Mouse (Mus musculus): ENCODE measurements at regions not wholly inside any gene's neighbourhood (a gene's known extent, or its start where the extent isn't known, plus 50 kb on each side); places are given as distances from the start of the nearest gene placed in this dataset.

- Histone ChIP-seq H3K4me2 (ENCODE audit: low read depth, low read length) (no peak overlapping the region), H3K36me3 (ENCODE audit: control insufficient read depth, insufficient read depth) (no peaks in the 10 kb centered on the region), H3K4me3 (ENCODE audit: low read depth, low read length) (no peak overlapping the region), H3K4me1 (ENCODE audit: control insufficient read depth, low read depth, low read length) (no peaks in the 10 kb centered on the region), H3K27ac (ENCODE audit: low read length) (no peak overlapping the region), H3K9ac (ENCODE audit: low read depth, low read length) (no peak overlapping the region), H3K27me3 (ENCODE audit: control insufficient read depth, insufficient read depth, low read depth, low read length) (no peaks in the 10 kb centered on the region), H3K9me3 (replicated peaks; ENCODE audit: control insufficient read depth, low read length) (no peaks in the 10 kb centered on the region)
- ATAC-seq (ENCODE audit: low read depth), result no peak
These were observed 303.0 kb downstream of the Dmrt2 start for GRCm38 (mm10) chr19:25975202-25975601.

GRCm38 (mm10) chr19:25980308-25980707 is 308.1 kb downstream of the Dmrt2 start:
- WGBS (ENCODE audit: insufficient replicate concordance), result 71% methylated on average over 4 of the region's 4 CpGs
- H3K4me3 ChIP-seq (ENCODE audit: low read depth, low read length), result no peak overlapping the region
- H3K4me2 ChIP-seq (ENCODE audit: low read depth, low read length), result no peak overlapping the region
- no peak overlapping the region for H3K27ac ChIP-seq (ENCODE audit: low read length)
- no peaks in the 10 kb centered on the region for H3K9me3 ChIP-seq (replicated peaks; ENCODE audit: control insufficient read depth, low read length)
- no peak for ATAC-seq (ENCODE audit: low read depth)
- H3K36me3 ChIP-seq (ENCODE audit: control insufficient read depth, insufficient read depth), result no peaks in the 10 kb centered on the region
- H3K27me3 ChIP-seq (ENCODE audit: control insufficient read depth, insufficient read depth, low read depth, low read length), result no peaks in the 10 kb centered on the region
- H3K4me1 ChIP-seq (ENCODE audit: control insufficient read depth, low read depth, low read length), result no peaks in the 10 kb centered on the region
- H3K9ac ChIP-seq (ENCODE audit: low read depth, low read length), result no peak overlapping the region

GRCm38 (mm10) chr19:26014620-26015180 is 342.5 kb downstream of the Dmrt2 start:
- Histone ChIP-seq H3K9me3 (replicated peaks; ENCODE audit: control insufficient read depth, low read length) (no peaks in the 10 kb centered on the region), H3K36me3 (ENCODE audit: control insufficient read depth, insufficient read depth) (no peaks in the 10 kb centered on the region), H3K27me3 (ENCODE audit: control insufficient read depth, insufficient read depth, low read depth, low read length) (no peaks in the 10 kb centered on the region), H3K27ac (ENCODE audit: low read length) (no peak overlapping the region), H3K4me3 (ENCODE audit: low read depth, low read length) (no peak overlapping the region), H3K4me2 (ENCODE audit: low read depth, low read length) (no peak overlapping the region), H3K9ac (ENCODE audit: low read depth, low read length) (no peak overlapping the region), H3K4me1 (ENCODE audit: control insufficient read depth, low read depth, low read length) (no peaks in the 10 kb centered on the region)
- no peak for ATAC-seq (ENCODE audit: low read depth)
- WGBS (ENCODE audit: insufficient replicate concordance), result 44% methylated on average over 8 of the region's 8 CpGs

- no peak overlapping the region for H3K27ac ChIP-seq (ENCODE audit: low read length)
- H3K27me3 ChIP-seq (ENCODE audit: control insufficient read depth, insufficient read depth, low read depth, low read length), result no peaks in the 10 kb centered on the region
- no peaks in the 10 kb centered on the region for H3K36me3 ChIP-seq (ENCODE audit: control insufficient read depth, insufficient read depth)
- H3K4me2 ChIP-seq (ENCODE audit: low read depth, low read length), result no peak overlapping the region
- no peak overlapping the region for H3K9ac ChIP-seq (ENCODE audit: low read depth, low read length)
- WGBS (ENCODE audit: insufficient replicate concordance), result 56% methylated on average over 7 of the region's 7 CpGs
- H3K4me1 ChIP-seq (ENCODE audit: control insufficient read depth, low read depth, low read length), result no peaks in the 10 kb centered on the region
- no peak overlapping the region for H3K4me3 ChIP-seq (ENCODE audit: low read depth, low read length)
- H3K9me3 ChIP-seq (replicated peaks; ENCODE audit: control insufficient read depth, low read length), result no peaks in the 10 kb centered on the region
- ATAC-seq (ENCODE audit: low read depth), result no peak
These were observed 348.9 kb downstream of the Dmrt2 start for GRCm38 (mm10) chr19:26021141-26021540.

GRCm38 (mm10) chr19:26026103-26026502 is 353.9 kb downstream of the Dmrt2 start:
- H3K9me3 ChIP-seq (replicated peaks; ENCODE audit: control insufficient read depth, low read length), result no peaks in the 10 kb centered on the region
- no peak overlapping the region for H3K27ac ChIP-seq (ENCODE audit: low read length)
- H3K9ac ChIP-seq (ENCODE audit: low read depth, low read length), result no peak overlapping the region
- 58% methylated on average over 3 of the region's 3 CpGs for WGBS (ENCODE audit: insufficient replicate concordance)
- no peaks in the 10 kb centered on the region for H3K4me1 ChIP-seq (ENCODE audit: control insufficient read depth, low read depth, low read length)
- no peak overlapping the region for H3K4me2 ChIP-seq (ENCODE audit: low read depth, low read length)
- no peak overlapping the region for H3K4me3 ChIP-seq (ENCODE audit: low read depth, low read length)
- no peaks in the 10 kb centered on the region for H3K36me3 ChIP-seq (ENCODE audit: control insufficient read depth, insufficient read depth)
- ATAC-seq (ENCODE audit: low read depth), result no peak
- H3K27me3 ChIP-seq (ENCODE audit: control insufficient read depth, insufficient read depth, low read depth, low read length), result no peaks in the 10 kb centered on the region

GRCm38 (mm10) chr19:26037270-26037669 is 365.1 kb downstream of the Dmrt2 start:
- ATAC-seq (ENCODE audit: low read depth), result no peak
- H3K4me3 ChIP-seq (ENCODE audit: low read depth, low read length), result no peak overlapping the region

GRCm38 (mm10) chr19:26051478-26052215 is 379.4 kb downstream of the Dmrt2 start:
- Histone ChIP-seq H3K4me3 (ENCODE audit: low read depth, low read length) (no peak overlapping the region), H3K9me3 (replicated peaks; ENCODE audit: control insufficient read depth, low read length) (no peaks in the 10 kb centered on the region), H3K27me3 (ENCODE audit: control insufficient read depth, insufficient read depth, low read depth, low read length) (no peaks in the 10 kb centered on the region), H3K4me1 (ENCODE audit: control insufficient read depth, low read depth, low read length) (no peaks in the 10 kb centered on the region), H3K9ac (ENCODE audit: low read depth, low read length) (no peak overlapping the region), H3K27ac (ENCODE audit: low read length) (no peak overlapping the region), H3K36me3 (ENCODE audit: control insufficient read depth, insufficient read depth) (no peaks in the 10 kb centered on the region), H3K4me2 (ENCODE audit: low read depth, low read length) (no peak overlapping the region)
- WGBS (ENCODE audit: insufficient replicate concordance), result 54% methylated on average over 9 of the region's 9 CpGs
- no peak for ATAC-seq (ENCODE audit: low read depth)

More at GRCm38 (mm10) chr19:26037270-26037669, 365.1 kb downstream of the Dmrt2 start:
- Histone ChIP-seq H3K4me2 (ENCODE audit: low read depth, low read length) (no peak overlapping the region), H3K9me3 (replicated peaks; ENCODE audit: control insufficient read depth, low read length) (no peaks in the 10 kb centered on the region), H3K27ac (ENCODE audit: low read length) (no peak overlapping the region), H3K27me3 (ENCODE audit: control insufficient read depth, insufficient read depth, low read depth, low read length) (no peaks in the 10 kb centered on the region), H3K9ac (ENCODE audit: low read depth, low read length) (no peak overlapping the region), H3K4me1 (ENCODE audit: control insufficient read depth, low read depth, low read length) (no peaks in the 10 kb centered on the region), H3K36me3 (ENCODE audit: control insufficient read depth, insufficient read depth) (no peaks in the 10 kb centered on the region)
- WGBS (ENCODE audit: insufficient replicate concordance), result 12% methylated on average over 7 of the region's 7 CpGs

- WGBS (ENCODE audit: insufficient replicate concordance), result 70% methylated on average over 2 of the region's 2 CpGs
- Histone ChIP-seq H3K4me2 (ENCODE audit: low read depth, low read length) (no peak overlapping the region), H3K4me1 (ENCODE audit: control insufficient read depth, low read depth, low read length) (no peaks in the 10 kb centered on the region), H3K27ac (ENCODE audit: low read length) (no peak overlapping the region), H3K4me3 (ENCODE audit: low read depth, low read length) (no peak overlapping the region), H3K27me3 (ENCODE audit: control insufficient read depth, insufficient read depth, low read depth, low read length) (no peaks in the 10 kb centered on the region), H3K9me3 (replicated peaks; ENCODE audit: control insufficient read depth, low read length) (no peaks in the 10 kb centered on the region), H3K9ac (ENCODE audit: low read depth, low read length) (no peak overlapping the region), H3K36me3 (ENCODE audit: control insufficient read depth, insufficient read depth) (no peaks in the 10 kb centered on the region)
- no peak for ATAC-seq (ENCODE audit: low read depth)
These were observed 387.5 kb downstream of the Dmrt2 start for GRCm38 (mm10) chr19:26059668-26060067.

- Histone ChIP-seq H3K9me3 (replicated peaks; ENCODE audit: control insufficient read depth, low read length) (no peaks in the 10 kb centered on the region), H3K27me3 (ENCODE audit: control insufficient read depth, insufficient read depth, low read depth, low read length) (no peaks in the 10 kb centered on the region), H3K4me3 (ENCODE audit: low read depth, low read length) (no peak overlapping the region), H3K36me3 (ENCODE audit: control insufficient read depth, insufficient read depth) (no peaks in the 10 kb centered on the region), H3K4me1 (ENCODE audit: control insufficient read depth, low read depth, low read length) (no peaks in the 10 kb centered on the region), H3K27ac (ENCODE audit: low read length) (no peak overlapping the region), H3K9ac (ENCODE audit: low read depth, low read length) (no peak overlapping the region), H3K4me2 (ENCODE audit: low read depth, low read length) (no peak overlapping the region)
- WGBS (ENCODE audit: insufficient replicate concordance), result 64% methylated on average over 2 of the region's 2 CpGs
- no peak for ATAC-seq (ENCODE audit: low read depth)
These were observed 396.3 kb downstream of the Dmrt2 start for GRCm38 (mm10) chr19:26068553-26068952.
